Mouse (Mus musculus): ENCODE data around the gene D430042O09Rik. TPM values are rescaled to one million over a fixed set of nuclear protein-coding genes. Genes with fewer than 3 reads are reported as not detected.
"Not testable (repeated sequence)": the region's sequence is repeated elsewhere in the genome, so short reads cannot be mapped to it uniquely, and the experiment has no call there.

D430042O09Rik gene
- 10 to 100 TPM; 23.2 to 25.4 TPM for total RNA-seq (2021)
- long read RNA-seq, experiment 1, full-length matches to known transcripts = 2 of 8 reads
- long read RNA-seq, experiment 1, partial matches to known transcripts = 4 of 8 reads
- long read RNA-seq, experiment 1, other reads (novel, unspliced or antisense) = 2 of 8 reads
- long read RNA-seq, experiment 2, full-length matches to known transcripts = 1 of 3 reads
- long read RNA-seq, experiment 2, partial matches to known transcripts = 2 of 3 reads
- long read RNA-seq, experiment 2, other reads (novel, unspliced or antisense) = 0 of 3 reads

GRCm38 (mm10) chr7:125707593-125708022 lies at the start of gene D430042O09Rik, which contains the start of gene Gtf3c1:
Gene D430042O09Rik (plus strand): TSS chr7:125707888.
Gene Gtf3c1 (minus strand): TSS chr7:125707780.
- peak; percentile 100 for DNase-seq

- no peak for DNase-seq
These were observed 44.0 kb upstream of the D430042O09Rik start for GRCm38 (mm10) chr7:125663654-125664053.

- no peak for DNase-seq
These were observed 36.8 kb upstream of the D430042O09Rik start for GRCm38 (mm10) chr7:125670865-125671264.

- peak in 1 of 2 experiments; percentile 13 for DNase-seq
These were observed 36.3 kb upstream of the D430042O09Rik start for GRCm38 (mm10) chr7:125671396-125671795.

GRCm38 (mm10) chr7:125674916-125675315 lies 32.8 kb upstream of the D430042O09Rik start:
- peak; percentile 36 to 63 for DNase-seq

GRCm38 (mm10) chr7:125678756-125679155 lies 28.9 kb upstream of the D430042O09Rik start:
- no peak for DNase-seq

- peak in 1 of 2 experiments; percentile 35 for DNase-seq
These were observed 27.8 kb upstream of the D430042O09Rik start for GRCm38 (mm10) chr7:125679936-125680335.

- no peak for DNase-seq
These were observed 17.2 kb upstream of the D430042O09Rik start for GRCm38 (mm10) chr7:125690516-125690915.

- DNase-seq = no peak
These were observed 13.6 kb upstream of the D430042O09Rik start for GRCm38 (mm10) chr7:125694056-125694455.

- DNase-seq = no peak
These were observed 4.9 kb upstream of the D430042O09Rik start for GRCm38 (mm10) chr7:125702791-125703190.

GRCm38 (mm10) chr7:125707186-125707585 lies 502 bp upstream of the D430042O09Rik start:
- DNase-seq = peak; percentile 73 to 87

- DNase-seq = no peak
These were observed 412 bp downstream of the D430042O09Rik start for GRCm38 (mm10) chr7:125708100-125708499.

GRCm38 (mm10) chr7:125713542-125714055 lies 5.9 kb downstream of the D430042O09Rik start:
- not testable (repeated sequence) for DNase-seq

- no peak for DNase-seq
These were observed 7.1 kb downstream of the D430042O09Rik start for GRCm38 (mm10) chr7:125714803-125715202.

- no peak for DNase-seq
These were observed 9.0 kb downstream of the D430042O09Rik start for GRCm38 (mm10) chr7:125716724-125717123.

- no peak for DNase-seq
These were observed 9.9 kb downstream of the D430042O09Rik start for GRCm38 (mm10) chr7:125717612-125718011.

GRCm38 (mm10) chr7:125720370-125720769 lies 12.7 kb downstream of the D430042O09Rik start:
- no peak for DNase-seq

- no peak for DNase-seq
These were observed 13.3 kb downstream of the D430042O09Rik start for GRCm38 (mm10) chr7:125721033-125721432.

GRCm38 (mm10) chr7:125722127-125722526 lies 14.4 kb downstream of the D430042O09Rik start:
- DNase-seq = peak; percentile 18 to 29

GRCm38 (mm10) chr7:125723189-125723972 lies 15.7 kb downstream of the D430042O09Rik start:
- no peak for DNase-seq

GRCm38 (mm10) chr7:125731679-125732078 lies 24.0 kb downstream of the D430042O09Rik start:
- no peak for DNase-seq

GRCm38 (mm10) chr7:125733791-125734190 lies 26.1 kb downstream of the D430042O09Rik start:
- no peak for DNase-seq
